Mouse (Mus musculus) monocyte, adult 5-6 weeks (primary cell): ENCODE data around the gene Myo19. TPM values are rescaled to one million over a fixed set of nuclear protein-coding genes. Genes with fewer than 3 reads are reported as not detected.

Experiments used
- total RNA-seq: library from RNA; stranded (forward); fragments of 200-1000, 200-491, 200-594 nt; gene quantifications from 3 replicates; pipeline ENCODE4 v1.2.3, GENCODE M21; 2017

Myo19 gene
- total RNA-seq, 1 experiment from 2014 or later: 1.2 TPM

Other genes with a start within 250 kb of the Myo19 start
- 5.7 to 8.8 TPM (median 6.3 TPM) in 3 replicates for gene Mrm1, start 60.6 kb upstream of the Myo19 start, total RNA-seq
- gene Dhrs11, start 51.2 kb upstream of the Myo19 start, total RNA-seq: 10.3 to 11.0 TPM (median 10.3 TPM) in 3 replicates
- 317 to 399 TPM (median 347 TPM) in 3 replicates for gene Ggnbp2, start 9.3 kb upstream of the Myo19 start, total RNA-seq
- gene Pigw, start 137 bp downstream of the Myo19 start, total RNA-seq: 3.2 to 5.0 TPM (median 4.7 TPM) in 3 replicates
- gene Znhit3, start 36.2 kb downstream of the Myo19 start, total RNA-seq: 8.6 to 18.2 TPM (median 17.8 TPM) in 3 replicates
- not detected in 3 replicates for gene Car4, start 77.6 kb downstream of the Myo19 start, total RNA-seq